16 mouse cellular contexts compared by ENCODE assay signal in the genomic region with DNA sequence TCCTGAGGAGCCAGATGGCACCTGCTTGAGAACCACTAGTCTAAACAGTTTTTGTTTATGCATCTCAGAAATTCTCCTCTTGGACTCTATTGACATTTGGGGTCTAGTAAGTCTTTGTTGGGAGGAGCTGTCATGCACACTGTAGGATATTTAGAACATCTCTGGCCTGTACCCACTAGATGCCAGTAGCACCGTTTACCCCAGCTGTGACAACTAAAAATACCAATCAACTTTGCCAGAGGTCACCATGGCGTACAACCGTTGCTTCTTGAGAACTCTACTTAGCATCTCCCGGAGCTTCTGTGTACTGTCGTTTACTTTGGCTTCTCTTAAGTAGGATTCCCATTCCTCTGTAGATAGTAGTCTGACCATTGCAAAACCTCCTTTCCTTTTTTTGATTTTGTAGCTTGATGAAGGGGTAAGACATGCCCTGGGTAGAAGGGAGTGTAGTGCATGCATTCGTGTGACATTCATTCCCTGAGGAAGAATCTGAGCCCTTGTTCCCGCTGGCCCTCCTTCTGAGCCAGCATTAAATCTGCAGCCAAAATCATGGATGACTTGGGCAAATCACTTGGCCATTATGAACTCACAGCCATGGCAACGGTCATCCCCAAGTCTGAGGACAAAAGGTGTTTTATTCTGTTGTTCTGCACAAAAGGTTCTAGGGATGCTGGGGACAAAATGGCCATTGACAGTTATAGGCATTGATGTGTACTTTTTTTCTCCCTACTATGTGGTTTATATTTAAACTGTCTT.
DNase-seq lines count a peak whose midpoint lies in the region; ATAC-seq and TF ChIP-seq lines count a peak whose summit lies in the region.
"Had no signal": no experiment of that assay in that cellular context is flagged by ENCODE, and none has a peak within 500 bp of the region (broad histone marks: within the 10 kb centered on the region; RNA-seq: fewer than 3 reads in every experiment).

No protein-coding gene starts in this region.

- no peaks in the 10 kb centered on the region for H3K4me1 ChIP-seq in hindbrain, embryonic 14.5 days (replicated peaks; ENCODE audit: control insufficient read depth, insufficient read depth, low read length)
- no peaks in the 10 kb centered on the region for H3K4me1 ChIP-seq in hindbrain, embryonic 11.5 days (replicated peaks; ENCODE audit: control insufficient read depth, insufficient read depth, low read length)
- H3K4me1 ChIP-seq in midbrain, embryonic 16.5 days (ENCODE audit: control insufficient read depth, insufficient read depth, low read length), result no peaks in the 10 kb centered on the region
- H3K4me1 ChIP-seq in midbrain, embryonic 14.5 days (ENCODE audit: control insufficient read depth, insufficient read depth, low read length), result no peaks in the 10 kb centered on the region
- H3K4me1 ChIP-seq in neural tube, embryonic 14.5 days (ENCODE audit: control insufficient read depth, insufficient read depth, low read length), result no peaks in the 10 kb centered on the region
- H3K4me1 ChIP-seq: forebrain, embryonic 10.5 days; liver, embryonic 13.5 days; stomach, embryonic 15.5 days had no signal

- no peaks in the 10 kb centered on the region for H3K9me3 ChIP-seq in hindbrain, embryonic 14.5 days (ENCODE audit: control insufficient read depth, low read length)
- H3K9me3 ChIP-seq in hindbrain, embryonic 11.5 days (ENCODE audit: control insufficient read depth, low read length), result no peaks in the 10 kb centered on the region
- H3K9me3 ChIP-seq in midbrain, embryonic 16.5 days (replicated peaks; ENCODE audit: control insufficient read depth, low read length, poor library complexity, severe bottlenecking), result no peaks in the 10 kb centered on the region
- H3K9me3 ChIP-seq in midbrain, embryonic 14.5 days (ENCODE audit: control insufficient read depth, low read length), result no peaks in the 10 kb centered on the region
- H3K9me3 ChIP-seq in neural tube, embryonic 14.5 days (ENCODE audit: control insufficient read depth, low read length), result no peaks in the 10 kb centered on the region
- H3K9me3 ChIP-seq: forebrain, embryonic 10.5 days; liver, embryonic 13.5 days; stomach, embryonic 15.5 days had no signal

- no peaks in the 10 kb centered on the region for H3K27me3 ChIP-seq in hindbrain, embryonic 14.5 days (ENCODE audit: control insufficient read depth, insufficient read depth, low read length)
- H3K27me3 ChIP-seq in hindbrain, embryonic 11.5 days (ENCODE audit: control insufficient read depth, insufficient read depth, low read length), result 0 out of 2 replicates have a peak, but pooled peaks cover 2% of the 10 kb centered on the region
- no peaks in the 10 kb centered on the region for H3K27me3 ChIP-seq in midbrain, embryonic 16.5 days (ENCODE audit: control insufficient read depth, insufficient read depth, low read depth, low read length)
- no peaks in the 10 kb centered on the region for H3K27me3 ChIP-seq in midbrain, embryonic 14.5 days (ENCODE audit: control insufficient read depth, insufficient read depth, low read length)
- no peaks in the 10 kb centered on the region for H3K27me3 ChIP-seq in neural tube, embryonic 14.5 days (ENCODE audit: control insufficient read depth, insufficient read depth, low read length)
- H3K27me3 ChIP-seq: liver, embryonic 13.5 days; stomach, embryonic 15.5 days had no signal

- TF ChIP-seq POLR2A in brain, embryonic 14.5 days (IDR thresholded peaks at IDR 0.05; ENCODE audit: borderline replicate concordance, extremely low read depth, insufficient read depth, insufficient read length, poor library complexity, severe bottlenecking), result no peak

- no peak overlapping the region for H3K9ac ChIP-seq in hindbrain, embryonic 14.5 days
- no peak overlapping the region for H3K9ac ChIP-seq in hindbrain, embryonic 11.5 days (ENCODE audit: low read depth, low read length)
- H3K9ac ChIP-seq in midbrain, embryonic 16.5 days (ENCODE audit: low read depth, low read length), result no peak overlapping the region
- H3K9ac ChIP-seq in midbrain, embryonic 14.5 days (replicated peaks; ENCODE audit: low read length), result no peak overlapping the region
- H3K9ac ChIP-seq in neural tube, embryonic 14.5 days (replicated peaks; ENCODE audit: low read depth, low read length), result no peak overlapping the region
- H3K9ac ChIP-seq: liver, embryonic 13.5 days; stomach, embryonic 15.5 days had no signal

- TF ChIP-seq CTCF in brain, embryonic 14.5 days (IDR thresholded peaks at IDR 0.05; ENCODE audit: borderline replicate concordance, extremely low read depth, insufficient read depth, insufficient read length), result no peak

- H3K36me3 ChIP-seq in hindbrain, embryonic 14.5 days (replicated peaks; ENCODE audit: control insufficient read depth, insufficient read depth), result peaks cover 9% of the 10 kb centered on the region; the same call in 1 of the 2 replicates
- H3K36me3 ChIP-seq in hindbrain, embryonic 11.5 days (ENCODE audit: control insufficient read depth, insufficient read depth, low read length), result no peaks in the 10 kb centered on the region
- H3K36me3 ChIP-seq in midbrain, embryonic 16.5 days (ENCODE audit: control insufficient read depth, insufficient read depth, low read length), result no peaks in the 10 kb centered on the region
- H3K36me3 ChIP-seq in midbrain, embryonic 14.5 days (ENCODE audit: control insufficient read depth, insufficient read depth, low read length), result 0 out of 2 replicates have a peak, but pooled peaks cover 3% of the 10 kb centered on the region
- H3K36me3 ChIP-seq in neural tube, embryonic 14.5 days (ENCODE audit: control insufficient read depth, insufficient read depth, low read length), result no peaks in the 10 kb centered on the region
- H3K36me3 ChIP-seq: forebrain, embryonic 10.5 days; liver, embryonic 13.5 days; stomach, embryonic 15.5 days had no signal

- 61% methylated on average over 8 of the region's 8 CpGs for WGBS in hindbrain, embryonic 14.5 days
- 72% methylated on average over 8 of the region's 8 CpGs for WGBS in hindbrain, embryonic 11.5 days
- WGBS in midbrain, embryonic 16.5 days, result 67% methylated on average over 8 of the region's 8 CpGs
- WGBS in midbrain, embryonic 14.5 days, result 62% methylated on average over 8 of the region's 8 CpGs
- WGBS in neural tube, embryonic 14.5 days, result 46% methylated on average over 8 of the region's 8 CpGs

- DNase-seq in hindbrain, embryonic 14.5 days (ENCODE audit: low spot score), result no peak
- no peak for DNase-seq in hindbrain, embryonic 11.5 days (ENCODE audit: low spot score)
- DNase-seq in midbrain, embryonic 14.5 days, result no peak
- peak; percentile 42 for DNase-seq in brain, embryonic 14.5 days (ENCODE audit: low read depth)
- DNase-seq: adrenal gland, postnatal 36 days; cerebellum, postnatal 14 days; gastrocnemius, postnatal 10 days; heart, adult 18-20 months; kidney, adult 2 months; kidney, postnatal 14 days; liver, embryonic 13.5 days had no signal

- H3K27ac ChIP-seq in hindbrain, embryonic 14.5 days, result peak overlapping the region; percentile 41; the same call in 1 of the 2 replicates
- H3K27ac ChIP-seq in hindbrain, embryonic 11.5 days (ENCODE audit: low read depth, low read length), result no peak overlapping the region
- no peak overlapping the region for H3K27ac ChIP-seq in midbrain, embryonic 16.5 days (ENCODE audit: low read length)
- H3K27ac ChIP-seq in midbrain, embryonic 14.5 days (replicated peaks; ENCODE audit: low read depth, low read length), result no peak overlapping the region
- no peak overlapping the region for H3K27ac ChIP-seq in neural tube, embryonic 14.5 days (ENCODE audit: low read depth, low read length)
- H3K27ac ChIP-seq: forebrain, embryonic 10.5 days; liver, embryonic 13.5 days; stomach, embryonic 15.5 days had no signal

- H3K4me2 ChIP-seq in hindbrain, embryonic 14.5 days (replicated peaks), result no peak overlapping the region
- H3K4me2 ChIP-seq in hindbrain, embryonic 11.5 days (replicated peaks; ENCODE audit: low read depth, low read length), result no peak overlapping the region
- no peak overlapping the region for H3K4me2 ChIP-seq in midbrain, embryonic 16.5 days (ENCODE audit: low read length)
- H3K4me2 ChIP-seq in midbrain, embryonic 14.5 days (ENCODE audit: low read length), result no peak overlapping the region
- H3K4me2 ChIP-seq in neural tube, embryonic 14.5 days (ENCODE audit: low read depth, low read length), result no peak overlapping the region
- H3K4me2 ChIP-seq: liver, embryonic 13.5 days; stomach, embryonic 15.5 days had no signal

- no peak overlapping the region for H3K4me3 ChIP-seq in hindbrain, embryonic 14.5 days (replicated peaks; ENCODE audit: low read length)
- H3K4me3 ChIP-seq in hindbrain, embryonic 11.5 days (ENCODE audit: low read depth, low read length), result no peak overlapping the region
- H3K4me3 ChIP-seq in midbrain, embryonic 16.5 days (ENCODE audit: low read depth, low read length), result no peak overlapping the region
- H3K4me3 ChIP-seq in midbrain, embryonic 14.5 days (replicated peaks; ENCODE audit: low read depth, low read length), result no peak overlapping the region
- H3K4me3 ChIP-seq in neural tube, embryonic 14.5 days (ENCODE audit: low read depth, low read length), result no peak overlapping the region
- H3K4me3 ChIP-seq: forebrain, embryonic 10.5 days; liver, embryonic 13.5 days; stomach, embryonic 15.5 days had no signal

- ATAC-seq in hindbrain, embryonic 14.5 days (ENCODE audit: low FRiP score), result peak; percentile 40; the same call in 1 of the 2 replicates
- no peak for ATAC-seq in hindbrain, embryonic 11.5 days (ENCODE audit: low FRiP score)
- 0 out of 2 replicates have a peak, but pooled peaks have one; percentile 28 for ATAC-seq in midbrain, embryonic 16.5 days
- no peak for ATAC-seq in midbrain, embryonic 14.5 days (ENCODE audit: low FRiP score, low TSS enrichment)
- peak; percentile 51; the same call in 1 of the 2 replicates for ATAC-seq in neural tube, embryonic 14.5 days (ENCODE audit: low read depth)
- ATAC-seq in erythroid progenitor cell, adult 5-6 weeks (replicated peaks; ENCODE audit: low FRiP score, poor library complexity, severe bottlenecking), result no peak

Comparison
In these comparisons a context has a peak if more than half of its experiments do, and no peak if none do; other contexts are left out.
1. ATAC-seq: peak in hindbrain, embryonic 14.5 days (single experiment), midbrain, embryonic 16.5 days (single experiment) and neural tube, embryonic 14.5 days (single experiment); none in hindbrain, embryonic 11.5 days (single experiment), midbrain, embryonic 14.5 days (single experiment) and erythroid progenitor cell, adult 5-6 weeks (single experiment).